Mouse (Mus musculus) intestine, postnatal 0 days (tissue): Measurements from ENCODE around the gene Atp5e. TPM values are rescaled to one million over a fixed set of nuclear protein-coding genes. Genes with fewer than 3 reads are reported as not detected.

Source experiments
- ATAC-seq: fragments of 200-750 bp; cut with Nextera tagmentation; 2 replicates; pipeline ENCODE4 v1.8.0; 2017; ENCODE audit warnings: mild to moderate bottlenecking, moderate TSS enrichment, moderate library complexity
- H3K27ac ChIP-seq: fragments of 300-500 bp; sonication (generic); 2 replicates; pipeline ENCODE4 v1.5.1; 2014; ENCODE audit warnings: mild to moderate bottlenecking, low read depth, low read length, moderate library complexity
- H3K27me3 ChIP-seq: fragments of 300-500 bp; sonication (generic); replicated peaks from 2 replicates; pipeline ENCODE4 v1.6.1; 2014; ENCODE audit warnings: low read length, mixed read lengths; ENCODE audit not compliant: control insufficient read depth, insufficient read depth
- H3K36me3 ChIP-seq: fragments of 300-500 bp; sonication (generic); 2 replicates; pipeline ENCODE4 v1.6.1; 2014; ENCODE audit warnings: mild to moderate bottlenecking, moderate library complexity; ENCODE audit not compliant: control insufficient read depth, insufficient read depth
- H3K4me1 ChIP-seq: fragments of 300-500 bp; sonication (generic); replicated peaks from 2 replicates; pipeline ENCODE4 v1.6.1; 2014; ENCODE audit warnings: antibody characterized with exemption, low read length, mixed read lengths; ENCODE audit not compliant: control insufficient read depth, insufficient read depth
- H3K4me2 ChIP-seq: fragments of 300-500 bp; sonication (generic); replicated peaks from 2 replicates; pipeline ENCODE4 v1.6.1; 2014; ENCODE audit warnings: low read depth, mild to moderate bottlenecking, moderate library complexity
- H3K4me3 ChIP-seq: fragments of 300-500 bp; sonication (generic); 2 replicates; pipeline ENCODE4 v1.5.1; 2014; ENCODE audit warnings: low read depth, low read length
- H3K9ac ChIP-seq: fragments of 300-500 bp; sonication (generic); 2 replicates; pipeline ENCODE4 v1.6.1; 2014; ENCODE audit warnings: mild to moderate bottlenecking, low read depth, low read length
- H3K9me3 ChIP-seq: fragments of 300-500 bp; sonication (generic); 2 replicates; pipeline ENCODE4 v1.6.1; 2016; ENCODE audit warnings: mixed run types; ENCODE audit not compliant: control insufficient read depth
- CTCF ChIP-seq: sonication (generic); IDR thresholded peaks from 2 replicates; pipeline ENCODE4 v1.5.1; 2016; ENCODE audit warnings: low read depth, mild to moderate bottlenecking, control low read depth, antibody characterized with exemption, moderate library complexity
- WGBS: fragments of 180-500 bp; shearing (Covaris S2); extraction: QIAGEN DNeasy Blood & Tissue Kit; methylation state at CpG from one replicate; pipeline ENCODE4 v1.1.7; 2014; 5-methylcytosine and 5-hydroxymethylcytosine counted together
- polyA plus RNA-seq: library from polyadenylated mRNA; unstranded; fragments of >200 nt; fragmentation: Nextera tagmentation; extraction: Ambion mirVana; gene quantifications from 2 replicates; pipeline ENCODE4 v1.2.1, GENCODE M21; 2015

Atp5e gene
- polyA plus RNA-seq, 1 experiment from 2014 or later = 1,046 TPM

DNA sequence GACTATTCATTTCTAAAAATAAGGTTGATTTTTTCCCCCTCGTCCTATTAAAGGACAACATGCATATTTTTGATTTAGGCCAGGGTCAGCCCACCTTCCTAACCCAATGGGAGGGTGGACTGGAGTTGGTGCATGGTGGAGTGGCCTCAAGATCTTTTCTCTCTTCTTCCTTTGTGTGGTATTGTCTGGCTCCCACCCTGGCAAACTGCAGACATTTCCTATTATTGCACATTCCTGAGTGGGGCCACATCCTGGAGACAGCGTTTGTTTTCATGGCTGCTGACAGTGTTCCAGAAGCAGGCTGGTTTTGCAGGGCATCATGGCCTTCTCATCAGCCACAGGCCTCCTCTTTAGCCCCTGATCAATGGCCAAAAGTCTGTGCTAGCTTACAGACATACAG, 20.9 kb downstream of the Atp5e start:
- Histone ChIP-seq H3K36me3 (no peaks in the 10 kb centered on the region), H3K27ac (no peak overlapping the region), H3K27me3 (no peaks in the 10 kb centered on the region), H3K4me3 (no peak overlapping the region), H3K9ac (no peak overlapping the region), H3K4me2 (no peak overlapping the region), H3K4me1 (no peaks in the 10 kb centered on the region), H3K9me3 (no peaks in the 10 kb centered on the region)
- no peak for ATAC-seq
- WGBS = 55% methylated on average over 2 of the region's 2 CpGs
- TF ChIP-seq CTCF = no peak

DNA sequence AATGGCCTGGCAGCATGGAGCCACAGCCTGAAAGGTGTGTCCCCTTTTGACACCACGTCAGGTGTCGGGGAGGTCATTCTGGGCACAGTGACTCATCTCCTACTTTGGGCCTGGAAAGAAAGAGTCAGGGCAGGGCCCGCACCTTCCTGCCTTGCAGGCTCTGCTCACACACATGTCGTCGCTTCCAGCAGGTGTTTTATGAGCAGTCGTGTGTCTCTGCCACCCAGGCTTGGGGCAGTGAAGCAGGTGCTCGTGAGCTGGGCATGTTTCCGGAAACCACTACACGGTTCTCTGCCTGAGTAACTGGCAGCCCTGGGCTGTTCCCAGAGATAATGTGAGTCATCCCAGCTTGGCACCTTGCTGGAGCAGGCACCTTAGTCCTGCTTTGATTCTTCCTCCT, 21.4 kb downstream of the Atp5e start:
- Histone ChIP-seq H3K27ac (peak overlapping the region; percentile 15; the same call in 1 of the 2 replicates), H3K4me3 (no peak overlapping the region), H3K9me3 (no peaks in the 10 kb centered on the region), H3K27me3 (no peaks in the 10 kb centered on the region), H3K36me3 (no peaks in the 10 kb centered on the region), H3K4me1 (no peaks in the 10 kb centered on the region), H3K9ac (no peak overlapping the region), H3K4me2 (0 out of 2 replicates have a peak overlapping the region, but pooled peaks have one; percentile 9)
- WGBS = 38% methylated on average over 9 of the region's 9 CpGs
- peak; percentile 58 for ATAC-seq
- TF ChIP-seq CTCF = no peak

- no peak for ATAC-seq
- no peaks in the 10 kb centered on the region; the same call in 1 of the 2 replicates for H3K36me3 ChIP-seq
- no peaks in the 10 kb centered on the region for H3K9me3 ChIP-seq
- H3K4me1 ChIP-seq = peaks cover under 1% of the 10 kb centered on the region; the same call in 1 of the 2 replicates
- 53% methylated on average over 4 of the region's 4 CpGs for WGBS
- no peak overlapping the region for H3K27ac ChIP-seq
- no peaks in the 10 kb centered on the region for H3K27me3 ChIP-seq
- H3K4me3 ChIP-seq = no peak overlapping the region
- no peak for TF ChIP-seq CTCF
- H3K9ac ChIP-seq = no peak overlapping the region
- peak overlapping the region; percentile 21; the same call in 1 of the 2 replicates for H3K4me2 ChIP-seq
Observed at GRCm38 (mm10) chr2:174441898-174442297, 22.0 kb downstream of the Atp5e start.

- Histone ChIP-seq H3K27ac (no peak overlapping the region; the same call in 1 of the 2 replicates), H3K9me3 (no peaks in the 10 kb centered on the region), H3K27me3 (no peaks in the 10 kb centered on the region), H3K36me3 (peaks cover 9% of the 10 kb centered on the region), H3K4me2 (no peak overlapping the region), H3K9ac (no peak overlapping the region), H3K4me3 (no peak overlapping the region), H3K4me1 (peaks cover 3% of the 10 kb centered on the region)
- no peak for TF ChIP-seq CTCF
- no peak for ATAC-seq
- WGBS = 73% methylated on average over 9 of the region's 9 CpGs
Observed at GRCm38 (mm10) chr2:174439961-174440360, 23.9 kb downstream of the Atp5e start.

DNA sequence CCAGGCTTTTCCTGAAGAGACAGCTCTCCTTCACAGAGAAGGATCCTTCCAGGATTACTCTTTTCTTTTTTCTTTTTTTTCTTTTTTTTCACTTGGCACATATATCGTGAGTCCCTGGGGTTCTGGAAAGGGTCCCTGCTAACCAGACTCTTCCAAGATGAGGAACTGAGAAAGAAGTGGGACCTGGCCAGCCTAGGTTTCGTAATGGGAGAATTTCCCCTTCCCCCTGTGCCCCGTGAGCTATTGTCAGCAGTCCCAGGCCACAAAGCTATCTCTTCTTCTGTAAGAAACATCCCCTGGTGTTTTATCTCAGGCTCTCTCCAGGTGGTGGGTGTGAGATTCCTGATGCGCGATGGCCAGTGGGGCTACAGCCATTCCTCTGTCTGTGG, 24.5 kb downstream of the Atp5e start:
- Histone ChIP-seq H3K4me2 (peak overlapping the region; percentile 88; the same call in 1 of the 2 replicates), H3K27ac (no peak overlapping the region; the same call in 1 of the 2 replicates), H3K27me3 (no peaks in the 10 kb centered on the region), H3K4me3 (no peak overlapping the region; the same call in 1 of the 2 replicates), H3K4me1 (peaks cover 3% of the 10 kb centered on the region), H3K36me3 (peaks cover 14% of the 10 kb centered on the region), H3K9ac (no peak overlapping the region), H3K9me3 (no peaks in the 10 kb centered on the region)
- 67% methylated on average over 5 of the region's 5 CpGs for WGBS
- no peak for ATAC-seq
- no peak for TF ChIP-seq CTCF

DNA sequence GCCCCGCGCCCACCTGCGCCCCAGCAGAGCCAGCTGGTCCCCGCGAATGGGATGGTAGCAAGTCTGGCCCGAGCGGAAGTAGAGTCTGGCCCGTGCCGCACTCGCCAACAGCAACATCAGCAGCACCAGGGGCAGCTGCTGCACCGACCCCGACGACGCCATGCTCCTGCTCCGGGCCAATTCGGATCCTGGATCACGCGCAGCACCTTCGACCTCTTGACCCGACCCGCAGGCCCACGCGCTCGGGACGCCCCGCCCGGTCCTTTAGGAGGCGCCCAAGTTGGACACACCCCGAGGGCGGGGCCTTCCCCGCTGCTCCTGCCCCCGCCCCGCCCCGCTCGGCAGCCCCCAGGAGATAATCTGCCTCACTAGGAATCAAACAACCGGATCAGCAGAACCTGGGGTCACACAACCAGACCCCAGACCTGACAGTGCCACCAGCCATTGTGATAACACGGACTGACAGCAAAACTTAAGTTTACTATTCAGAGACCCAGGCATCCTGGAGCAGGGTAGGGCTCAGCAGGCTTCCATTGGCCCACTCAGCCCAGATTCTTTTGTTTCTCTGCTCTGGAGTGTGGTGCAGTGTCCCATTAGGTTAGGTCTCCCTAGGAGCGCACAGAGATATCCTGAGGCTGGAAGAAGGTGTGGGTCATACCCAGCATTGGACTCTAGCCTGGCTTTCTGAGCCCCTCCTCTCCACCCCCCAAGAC, 25.0 kb downstream of the Atp5e start, which contains the start of gene Ctsz:
Gene Ctsz (minus strand): TSS at position 303 of the 713 bp plus-strand sequence.
- no peaks in the 10 kb centered on the region for H3K27me3 ChIP-seq
- peak within 1 kb of the TSS; percentile 92 for H3K27ac ChIP-seq
- peaks cover 20% of the 10 kb centered on the region for H3K36me3 ChIP-seq
- H3K9ac ChIP-seq = peak within 1 kb of the TSS; percentile 70
- peak within 1 kb of the TSS; percentile 88 for H3K4me2 ChIP-seq
- TF ChIP-seq CTCF = no peak
- H3K4me1 ChIP-seq = peaks cover 3% of the 10 kb centered on the region
- H3K9me3 ChIP-seq = no peaks in the 10 kb centered on the region
- peak; percentile 55 for ATAC-seq
- H3K4me3 ChIP-seq = peak within 1 kb of the TSS; percentile 62
- WGBS = 1% methylated on average over 36 of the region's 38 CpGs
